Comparison of ENCODE assay signal across 14 mouse cellular contexts in the genomic region with DNA sequence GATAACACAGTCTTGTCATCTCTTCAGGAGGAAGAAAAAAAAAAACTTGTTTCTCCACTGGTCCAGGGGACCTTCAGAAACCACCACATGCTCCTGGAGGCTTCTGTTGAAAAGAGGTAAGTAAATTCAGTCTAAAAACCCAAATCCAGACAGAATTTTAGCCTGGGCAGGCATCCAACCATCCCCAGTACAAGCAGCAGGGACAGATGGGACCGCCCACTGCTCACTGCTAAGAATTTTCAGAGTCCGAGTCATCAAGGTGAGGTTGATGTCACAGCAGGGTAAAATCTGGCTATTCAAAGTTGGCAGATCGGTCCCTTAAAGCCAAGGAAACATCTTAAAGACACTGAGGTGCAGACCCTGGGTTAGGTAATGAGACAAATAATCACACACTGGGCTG. TPM values are rescaled to one million over a fixed set of nuclear protein-coding genes. Genes with fewer than 3 reads are reported as not detected.
DNase-seq lines count a peak whose midpoint lies in the region; ATAC-seq lines count a peak whose summit lies in the region.
"Had no signal": no experiment of that assay in that cellular context is flagged by ENCODE, and none has a peak within 500 bp of the region (broad histone marks: within the 10 kb centered on the region; RNA-seq: fewer than 3 reads in every experiment).

No protein-coding gene starts in this region.

- no peaks in the 10 kb centered on the region for H3K36me3 ChIP-seq in forebrain, embryonic 10.5 days (replicated peaks)
- H3K36me3 ChIP-seq: midbrain, embryonic 15.5 days; neural tube, embryonic 15.5 days had no signal

- intact Hi-C loops in left cerebral cortex, postnatal 14 days (cut with DNase I) = no loop called here

- H3K27me3 ChIP-seq in forebrain, embryonic 10.5 days (ENCODE audit: poor library complexity, severe bottlenecking) = 0 out of 2 replicates have a peak, but pooled peaks cover 6% of the 10 kb centered on the region
- H3K27me3 ChIP-seq: midbrain, embryonic 15.5 days; neural tube, embryonic 15.5 days had no signal

- no peaks in the 10 kb centered on the region for H3K9me3 ChIP-seq in forebrain, embryonic 10.5 days
- H3K9me3 ChIP-seq: midbrain, embryonic 15.5 days; neural tube, embryonic 15.5 days had no signal

- H3K4me1 ChIP-seq in forebrain, embryonic 10.5 days = peaks cover 6% of the 10 kb centered on the region; the same call in 1 of the 2 replicates

- WGBS in forebrain, embryonic 10.5 days = 67% methylated on average over 3 of the region's 3 CpGs

- ATAC-seq in cerebellum, adult (ENCODE audit: insufficient number of reproducible peaks, low FRiP score, low TSS enrichment) = peak; percentile 60
- ATAC-seq in CD4-positive, CD25-positive, alpha-beta regulatory T cell, adult 4 months = no peak
- ATAC-seq: intestine, embryonic 16.5 days; midbrain, embryonic 15.5 days had no signal

- no peak overlapping the region for H3K27ac ChIP-seq in forebrain, embryonic 10.5 days
- H3K27ac ChIP-seq: midbrain, embryonic 15.5 days; neural tube, embryonic 15.5 days had no signal

- peak; percentile 87 to 91 for DNase-seq in cerebellum, postnatal 14 days
- peak; percentile 80 to 84 for DNase-seq in layer of hippocampus, adult 8-10 months (ENCODE audit: low spot score in 2 of 2)
- peak; percentile 81 to 86 for DNase-seq in left cerebral cortex, postnatal 14 days (ENCODE audit: low spot score in 2 of 2)
- DNase-seq in forebrain, embryonic 10.5 days (ENCODE audit: extremely low spot score, low spot score) = no peak
- no peak for DNase-seq in lung, postnatal 36 days
- DNase-seq in Muller cell, postnatal 12 days (ENCODE audit: inconsistent ontology term) = no peak
- DNase-seq: gastrocnemius, postnatal 36 days; heart, postnatal 14 days had no signal

- H3K4me3 ChIP-seq in forebrain, embryonic 10.5 days = no peak overlapping the region
- H3K4me3 ChIP-seq: erythroblast, embryonic 14.5 days; midbrain, embryonic 15.5 days; neural tube, embryonic 15.5 days had no signal

RNA-seq across cellular contexts. Expression of gene Zkscan6, which starts 5.1 kb away (rescaled TPM):
- 10 to 100 TPM; 14.6 to 16.0 (median 15.5) TPM for total RNA-seq in layer of hippocampus, adult 8-10 months (2022)
- 10 to 100 TPM in 1 of 2 experiments, 1 to 10 TPM in 1; 9.8 to 11.7 TPM for total RNA-seq in left cerebral cortex, postnatal 14 days (2021)
- 11.5 and 11.6 TPM in 2 replicates for polyA plus RNA-seq in forebrain, embryonic 10.5 days (2016; fragmentation: Nextera tagmentation; extraction: Ambion mirVana)
- polyA plus RNA-seq in CD4-positive, CD25-positive, alpha-beta regulatory T cell, adult 4 months (2017; shearing (Covaris generic)) = 10 to 100 TPM; 11.7 to 21.5 TPM

RNA-seq across cellular contexts. Expression of gene Map2k4, which starts 13.8 kb away (rescaled TPM):
- total RNA-seq in layer of hippocampus, adult 8-10 months (2022) = 100 to 1,000 TPM; 183 to 224 (median 205) TPM
- total RNA-seq in left cerebral cortex, postnatal 14 days (2021) = 100 to 1,000 TPM; 201 to 202 TPM
- 65.8 and 67.8 TPM in 2 replicates for polyA plus RNA-seq in forebrain, embryonic 10.5 days (2016; fragmentation: Nextera tagmentation; extraction: Ambion mirVana)
- polyA plus RNA-seq in CD4-positive, CD25-positive, alpha-beta regulatory T cell, adult 4 months (2017; shearing (Covaris generic)) = 10 to 100 TPM; 17.4 to 19.3 TPM

Comparison
In these comparisons a context has a peak if more than half of its experiments do, and no peak if none do; other contexts are left out.
1. DNase-seq: peak in cerebellum, postnatal 14 days (2 of 2), layer of hippocampus, adult 8-10 months (2 of 2) and left cerebral cortex, postnatal 14 days (2 of 2); none in forebrain, embryonic 10.5 days (single experiment), lung, postnatal 36 days (single experiment) and Muller cell, postnatal 12 days (single experiment).